Mouse (Mus musculus): ENCODE measurements around the gene Fggy.

The Fggy gene

GRCm38 (mm10) chr4:95778528-95778927, 221.2 kb downstream of the Fggy start:
- DNase-seq (ENCODE audit: low spot score), result no peak

DNA sequence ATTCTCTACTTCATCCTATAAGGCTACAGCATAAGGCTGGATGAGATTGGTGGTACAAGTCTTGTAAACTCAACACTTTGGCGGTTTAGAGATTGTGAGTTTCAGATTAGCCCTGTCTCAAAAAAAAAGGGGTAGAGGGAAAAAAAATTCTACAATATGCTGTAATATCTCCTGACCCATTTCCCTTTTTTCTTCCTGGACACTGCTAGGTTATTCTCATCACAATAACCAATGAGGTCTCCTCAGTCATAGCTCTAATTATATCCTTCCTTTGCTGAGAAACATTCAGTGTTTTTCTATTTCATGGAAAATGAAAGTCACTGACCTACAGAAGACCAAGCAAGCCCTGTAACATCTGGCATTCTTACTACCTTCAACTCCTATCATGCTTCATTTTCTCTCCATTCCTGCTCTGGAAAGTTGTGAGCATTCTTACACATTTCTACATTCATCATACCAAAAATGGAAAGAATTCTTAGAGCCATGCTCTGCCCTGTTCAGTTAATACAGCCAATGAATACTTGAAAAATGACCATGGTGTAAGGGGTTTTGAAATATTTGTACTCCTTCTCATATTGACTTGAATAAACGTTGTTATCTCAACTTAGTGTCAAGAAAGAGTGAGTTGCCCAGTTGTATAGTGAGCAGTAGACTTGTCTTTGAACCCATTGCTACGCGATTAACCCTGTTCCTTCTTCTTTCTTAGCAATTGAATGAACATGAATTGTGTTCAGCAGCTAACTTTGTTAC, 227.0 kb downstream of the Fggy start:
- no peak for DNase-seq (ENCODE audit: low spot score)

DNA sequence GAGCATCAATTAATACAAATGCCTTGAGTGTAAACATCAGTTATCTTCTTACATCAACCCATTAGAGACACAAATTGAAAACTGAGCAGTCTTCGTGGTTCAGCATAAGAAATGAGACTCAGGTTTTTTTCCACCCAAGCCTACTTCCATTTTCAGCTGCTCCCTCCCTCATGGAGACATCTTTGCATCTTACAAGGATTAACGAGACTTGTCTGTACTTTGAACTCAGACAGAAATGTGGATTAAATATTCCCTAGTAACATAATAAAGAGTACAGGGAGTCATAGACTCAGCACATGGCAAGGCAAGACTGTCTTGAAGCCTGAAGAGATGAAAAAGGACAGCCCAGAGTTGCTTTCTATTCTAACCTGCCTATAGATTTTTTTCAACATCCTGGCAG, 230.3 kb downstream of the Fggy start:
- DNase-seq (ENCODE audit: low spot score), result no peak

DNA sequence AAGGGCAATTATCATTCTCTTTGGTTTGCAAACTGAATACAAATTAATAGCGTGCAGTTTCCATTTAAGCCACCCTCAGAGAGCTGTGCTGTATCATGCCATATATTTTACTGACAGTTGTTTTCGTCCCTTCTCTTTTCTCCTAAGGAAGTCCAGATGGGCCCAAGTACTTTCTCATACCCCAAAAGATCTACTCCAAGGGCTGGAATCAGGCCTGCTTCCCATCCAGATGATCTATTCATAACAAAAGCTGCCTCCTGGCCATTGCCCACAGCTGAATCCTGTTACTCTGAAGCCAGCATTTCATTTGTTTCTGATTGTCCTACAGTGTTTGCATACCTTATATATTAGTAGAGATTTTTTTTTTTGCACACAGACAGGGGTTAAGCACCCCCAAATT, 231.6 kb downstream of the Fggy start:
- DNase-seq (ENCODE audit: low spot score), result no peak

- DNase-seq (ENCODE audit: low spot score), result no peak
Measured at GRCm38 (mm10) chr4:95791913-95792475, 234.7 kb downstream of the Fggy start.

- DNase-seq (ENCODE audit: low spot score), result no peak
Measured at GRCm38 (mm10) chr4:95793647-95794328, 236.5 kb downstream of the Fggy start.

- no peak for DNase-seq (ENCODE audit: low spot score)
Measured at GRCm38 (mm10) chr4:95794651-95795050, 237.3 kb downstream of the Fggy start.

DNA sequence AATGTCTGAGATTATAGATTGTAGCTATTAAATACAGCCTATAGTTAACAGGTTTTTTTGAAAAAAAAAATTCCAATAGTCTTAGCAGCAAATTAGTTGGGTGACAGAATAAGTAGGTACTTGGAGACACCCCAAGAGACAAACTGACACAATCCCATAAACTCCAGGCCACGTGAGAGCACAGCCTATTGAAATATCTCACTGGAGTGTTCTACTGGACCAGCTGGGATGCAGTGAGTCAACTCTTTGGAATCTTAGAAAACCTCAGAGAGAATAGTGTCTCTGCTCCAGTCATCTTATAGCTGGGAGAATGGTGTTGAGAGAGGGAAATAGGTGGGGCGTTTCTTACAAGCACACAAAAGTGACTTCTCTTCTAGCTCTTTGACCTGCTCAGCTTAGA, 238.0 kb downstream of the Fggy start:
- DNase-seq (ENCODE audit: low spot score), result no peak

DNA sequence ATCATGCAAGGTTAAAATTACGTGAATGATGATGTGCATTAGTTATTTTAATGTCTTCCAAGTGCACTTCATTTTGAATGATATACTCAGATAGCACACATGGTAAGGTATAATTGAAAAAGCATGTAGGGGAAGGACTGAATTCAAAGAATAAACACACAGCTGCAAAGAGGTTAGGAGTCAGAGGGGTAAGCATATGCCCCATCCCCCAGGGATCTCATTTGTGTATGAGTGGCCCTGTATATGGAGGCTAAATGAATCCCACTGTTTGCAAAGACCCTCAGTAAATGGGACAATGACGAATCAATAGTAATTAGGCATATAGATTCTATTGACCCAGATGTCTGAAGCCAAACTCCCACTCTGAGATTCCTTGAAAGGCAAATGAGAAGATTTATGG, 262.3 kb downstream of the Fggy start:
- no peak for DNase-seq (ENCODE audit: low spot score)

DNA sequence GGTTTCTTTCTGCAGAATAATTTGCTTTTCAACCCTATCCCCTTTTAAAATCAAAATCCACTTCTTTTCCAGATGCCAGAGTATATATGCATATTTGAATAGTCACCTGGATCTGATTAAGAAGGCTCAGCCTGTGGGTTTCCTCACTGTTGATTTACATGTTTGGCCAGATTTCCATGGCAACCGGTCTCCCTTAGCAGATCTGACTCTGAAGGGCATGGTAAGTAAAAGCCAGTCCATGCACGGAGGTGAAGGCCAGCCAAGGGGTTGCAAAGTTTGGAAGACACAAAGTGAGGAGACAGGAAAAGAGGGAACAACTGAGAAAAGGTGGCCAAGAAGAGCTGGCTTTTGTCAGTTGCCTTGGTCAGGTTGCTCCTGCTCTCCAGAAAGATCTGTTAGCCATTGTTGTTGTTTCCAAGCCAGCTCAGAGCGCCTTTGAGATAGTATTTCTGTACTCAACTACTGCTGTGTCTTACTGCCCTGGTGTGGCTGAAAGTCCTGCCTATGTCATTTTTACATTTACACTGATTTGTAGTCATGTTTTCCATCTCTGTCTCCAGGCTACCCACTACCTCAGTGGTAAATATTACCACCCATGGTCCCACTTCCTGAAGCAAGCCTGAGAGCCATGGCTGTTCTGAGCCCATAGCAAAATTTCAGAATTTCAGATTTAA, 264.7 kb downstream of the Fggy start:
- no peak for DNase-seq (ENCODE audit: low spot score)

- no peak for DNase-seq (ENCODE audit: low spot score)
Measured at GRCm38 (mm10) chr4:95828164-95828563, 270.9 kb downstream of the Fggy start.

- no peak for DNase-seq (ENCODE audit: low spot score)
Measured at GRCm38 (mm10) chr4:95830320-95830719, 273.0 kb downstream of the Fggy start.

GRCm38 (mm10) chr4:95839860-95840259, 282.6 kb downstream of the Fggy start:
- DNase-seq (ENCODE audit: low spot score), result no peak

DNA sequence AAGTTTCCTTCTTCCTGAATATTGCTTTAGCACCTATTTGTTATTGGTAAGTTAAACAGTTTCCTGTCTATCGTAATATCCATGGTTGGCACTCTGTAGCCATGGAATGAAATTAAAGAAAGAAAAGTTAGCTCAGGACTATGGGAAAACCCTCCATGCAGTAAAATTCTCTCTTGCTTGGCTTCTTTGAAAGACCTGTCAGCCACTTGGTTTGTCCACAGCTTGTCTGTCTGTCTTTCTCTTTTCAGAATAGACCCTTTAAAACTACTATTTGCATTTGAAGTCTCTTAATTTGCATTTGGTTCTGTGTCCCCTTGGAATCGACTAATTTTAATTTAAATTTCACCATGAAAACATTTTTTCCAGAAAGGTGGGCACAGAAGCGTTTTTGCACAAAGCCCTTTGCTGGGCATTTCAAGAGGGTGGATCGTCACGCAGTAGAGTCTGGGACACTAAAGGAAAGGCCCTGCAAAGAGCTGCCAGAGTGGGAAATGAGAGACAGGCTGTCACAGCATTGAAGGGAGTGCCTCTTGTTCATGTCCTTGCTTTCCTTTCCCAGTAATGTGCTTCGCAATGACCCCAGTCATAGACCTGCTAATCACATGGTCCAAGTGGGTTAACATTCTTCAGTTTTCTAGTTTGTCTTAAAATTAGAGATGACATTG, 283.2 kb downstream of the Fggy start:
- DNase-seq (ENCODE audit: low spot score), result no peak

- no peak for DNase-seq (ENCODE audit: low spot score)
Measured at GRCm38 (mm10) chr4:95845981-95846617, 288.8 kb downstream of the Fggy start.

DNA sequence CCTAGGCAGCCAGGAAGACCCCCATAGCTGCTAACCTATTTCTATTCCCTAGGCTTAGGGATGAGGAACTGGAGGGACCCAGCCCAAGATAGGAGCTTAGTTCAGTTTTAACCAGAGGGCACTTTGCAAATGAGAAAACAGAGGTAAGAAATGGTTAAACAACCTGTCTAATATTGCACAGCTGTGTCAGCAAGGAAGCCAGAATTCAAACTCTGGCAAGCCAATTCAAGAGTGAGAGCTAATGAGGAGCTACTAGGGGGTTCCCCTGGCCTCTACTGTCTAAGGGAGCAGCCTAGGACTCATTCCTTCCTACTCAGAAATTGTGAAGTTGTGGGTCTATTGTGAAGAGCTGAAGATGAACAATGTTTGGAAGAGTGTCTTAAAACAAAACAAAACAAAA, 289.9 kb downstream of the Fggy start:
- no peak for DNase-seq (ENCODE audit: low spot score)

GRCm38 (mm10) chr4:95847664-95848063, 290.4 kb downstream of the Fggy start:
- no peak for DNase-seq (ENCODE audit: low spot score)

DNA sequence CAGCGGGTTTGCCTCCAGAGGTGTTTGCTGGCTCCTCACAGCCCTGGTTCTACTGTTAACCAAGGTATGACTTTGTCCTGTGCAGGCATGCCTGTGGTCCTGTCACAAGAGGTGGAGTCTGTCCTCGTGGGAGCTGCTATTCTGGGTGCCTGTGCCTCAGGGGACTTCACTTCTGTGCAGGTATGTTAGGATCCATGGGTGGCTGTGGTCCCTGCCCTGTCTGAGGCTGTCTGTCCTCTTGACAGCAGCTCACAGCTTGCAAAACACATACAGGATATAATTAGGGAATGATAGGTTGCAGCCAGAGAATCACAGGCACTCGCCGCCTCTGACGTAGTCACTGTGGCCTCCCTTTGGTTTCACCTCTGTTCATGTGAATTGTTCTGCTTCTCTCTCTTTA, 292.2 kb downstream of the Fggy start:
- no peak for DNase-seq (ENCODE audit: low spot score)

DNA sequence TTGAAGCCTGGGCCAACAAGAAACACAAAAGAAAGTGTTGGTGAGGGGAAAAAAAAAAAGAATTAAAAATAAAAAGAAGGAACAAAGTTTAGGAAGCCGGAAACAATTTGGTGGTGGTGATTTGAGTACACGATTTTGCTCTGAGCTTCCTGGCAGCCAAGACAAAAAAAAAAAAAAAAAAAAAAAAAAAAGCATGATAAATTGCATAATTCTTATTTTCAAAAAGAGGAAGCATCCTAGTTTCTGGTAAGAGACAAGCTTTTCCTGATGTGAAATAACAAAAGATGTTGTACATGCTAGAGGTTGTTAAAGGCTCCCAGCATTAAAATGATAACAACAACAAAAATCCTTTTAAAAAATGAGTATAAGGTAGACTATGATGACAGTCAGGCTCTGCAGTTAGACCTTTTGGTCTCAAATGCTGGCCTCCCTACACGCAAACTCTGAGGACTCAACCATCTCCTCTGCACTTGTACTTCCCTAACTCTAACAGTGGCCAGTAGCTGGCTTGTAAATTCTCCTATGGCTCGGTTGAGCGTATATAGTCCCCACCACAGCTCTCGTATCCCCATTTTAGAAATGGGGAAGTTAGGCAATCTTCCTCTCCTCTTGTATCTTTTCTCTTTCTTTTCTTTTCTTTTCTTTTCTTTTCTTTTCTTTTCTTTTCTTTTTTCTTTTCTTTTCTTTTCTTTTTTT, 292.9 kb downstream of the Fggy start:
- no peak for DNase-seq (ENCODE audit: low spot score)

DNA sequence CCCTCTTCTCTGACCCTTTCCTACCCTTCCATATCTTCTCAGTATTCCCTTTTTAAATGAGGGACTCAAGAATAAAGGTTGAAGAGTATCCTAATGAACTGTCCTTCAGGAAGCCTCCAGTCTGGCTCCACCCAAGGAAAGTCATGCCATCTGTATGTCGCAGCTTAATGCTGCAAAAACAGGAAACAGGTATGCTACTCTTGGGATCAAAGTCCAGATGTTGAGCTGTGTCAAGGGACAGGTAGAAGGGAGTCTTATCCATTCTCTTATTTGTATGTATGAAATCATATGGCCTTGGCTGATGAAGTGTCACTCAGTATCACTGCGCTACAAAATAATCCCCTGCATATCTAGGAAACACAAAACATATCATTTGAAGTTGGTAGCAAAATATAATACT, 294.9 kb downstream of the Fggy start:
- no peak for DNase-seq (ENCODE audit: low spot score)

DNA sequence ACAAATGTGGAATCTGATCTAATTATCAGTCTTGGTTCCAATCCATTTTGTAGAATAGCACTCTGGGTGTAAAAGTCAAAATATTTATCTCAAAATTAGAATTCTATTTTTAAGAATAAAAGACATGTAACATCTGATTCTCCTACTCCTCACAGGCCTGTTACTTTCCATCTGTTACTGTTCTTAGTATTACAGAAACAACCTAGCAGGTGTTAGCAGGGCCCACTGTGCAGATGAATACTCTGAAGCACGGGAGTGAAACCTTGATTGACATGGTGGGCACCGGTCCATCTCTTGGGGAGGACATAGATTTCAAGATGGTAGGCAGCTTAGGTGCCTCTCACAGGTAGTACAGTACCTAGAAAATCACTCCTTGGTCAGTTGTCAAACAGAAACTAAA, 298.7 kb downstream of the Fggy start:
- DNase-seq (ENCODE audit: low spot score), result no peak
